Mouse (Mus musculus): Measurements from ENCODE around the gene Lcn11.

DNA sequence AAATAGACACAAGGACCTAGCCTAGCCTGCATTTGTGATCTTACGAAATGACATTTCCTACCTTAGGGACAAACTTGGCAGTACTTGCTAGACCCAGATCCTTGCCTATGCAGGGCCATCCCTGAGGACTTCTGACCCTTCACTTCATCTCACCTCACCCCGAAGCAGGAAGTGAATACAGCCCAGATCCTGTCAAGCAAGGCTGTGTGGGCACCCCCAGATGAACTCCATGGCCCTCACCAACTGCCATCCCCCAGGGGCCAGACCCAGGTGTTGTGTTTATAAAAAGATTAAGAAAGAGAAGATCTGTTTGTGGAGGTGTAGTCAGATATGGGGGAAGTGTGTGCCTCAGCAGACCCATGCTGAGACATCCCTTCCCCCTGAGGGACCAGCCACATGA is 2.2 kb upstream of the Lcn11 start:
- TF ChIP-seq CTCF (IDR thresholded peaks at IDR 0.05; ENCODE audit: low read depth, low read length) = no peak
- TF ChIP-seq GATA1 (IDR thresholded peaks at IDR 0.05; ENCODE audit: borderline replicate concordance, low read length) = no peak
- TF ChIP-seq TAL1 (conservative IDR thresholded peaks at IDR 0.05; ENCODE audit: low read depth, low read length) = no peak
- TF ChIP-seq POLR2AphosphoS5 (IDR thresholded peaks at IDR 0.05; ENCODE audit: insufficient replicate concordance, low read depth, low read length) = no peak

All from G1E (cell line).